Mouse (Mus musculus): ENCODE measurements around the gene Rtn4ip1. TPM values are rescaled to one million over a fixed set of nuclear protein-coding genes. Genes with fewer than 3 reads are reported as not detected.

The Rtn4ip1 gene
- 14.7 TPM for polyA plus RNA-seq (2017; shearing (Covaris generic))

GRCm38 (mm10) chr10:43901578-43902194 is at the start of gene Rtn4ip1, which contains the start of gene Qrsl1:
Rtn4ip1 (plus strand) TSS chr10:43901807.
Qrsl1 (minus strand) TSS chr10:43901745.

Other genes with a start within 250 kb of the Rtn4ip1 start
- 22.0 TPM for gene Qrsl1, start 62 bp upstream of the Rtn4ip1 start, polyA plus RNA-seq (2017; shearing (Covaris generic))
- 45.9 TPM for gene Crybg1, start 247.0 kb downstream of the Rtn4ip1 start, polyA plus RNA-seq (2017; shearing (Covaris generic))

Data from CD4-positive, CD25-positive, alpha-beta regulatory T cell (primary cell).